Mouse (Mus musculus) E14TG2a.4 (cell line): ENCODE data around the gene Tmco4.

Experiments
- H3K27me3 ChIP-seq: 2 replicates; pipeline ENCODE4 v1.6.1; 2014; ENCODE audit warnings: low read length, control low read depth; ENCODE audit not compliant: insufficient read depth
- H3K36me3 ChIP-seq: 2 replicates; pipeline ENCODE4 v1.6.1; 2014; ENCODE audit warnings: low read length, control low read depth; ENCODE audit not compliant: insufficient read depth
- H3K4me1 ChIP-seq: replicated peaks from 2 replicates; pipeline ENCODE4 v1.6.1; 2014; ENCODE audit warnings: low read depth, low read length, control low read depth
- H3K4me3 ChIP-seq: replicated peaks from 2 replicates; pipeline ENCODE4 v1.5.1; 2014; ENCODE audit warnings: mild to moderate bottlenecking, low read length
- H3K9me3 ChIP-seq: 2 replicates; pipeline ENCODE4 v1.6.1; 2014; ENCODE audit warnings: low read length, control low read depth
- CTCF ChIP-seq: conservative IDR thresholded peaks from 2 replicates; pipeline ENCODE4 v1.5.1; 2014; ENCODE audit warnings: low read length
- NANOG ChIP-seq: IDR thresholded peaks from 2 replicates; pipeline ENCODE4 v1.6.1; 2014; ENCODE audit warnings: borderline replicate concordance, low read length, mixed read lengths
- POU5F1 ChIP-seq: IDR thresholded peaks from 2 replicates; pipeline ENCODE4 v1.6.1; 2014; ENCODE audit warnings: low read length, borderline replicate concordance

The Tmco4 gene

DNA sequence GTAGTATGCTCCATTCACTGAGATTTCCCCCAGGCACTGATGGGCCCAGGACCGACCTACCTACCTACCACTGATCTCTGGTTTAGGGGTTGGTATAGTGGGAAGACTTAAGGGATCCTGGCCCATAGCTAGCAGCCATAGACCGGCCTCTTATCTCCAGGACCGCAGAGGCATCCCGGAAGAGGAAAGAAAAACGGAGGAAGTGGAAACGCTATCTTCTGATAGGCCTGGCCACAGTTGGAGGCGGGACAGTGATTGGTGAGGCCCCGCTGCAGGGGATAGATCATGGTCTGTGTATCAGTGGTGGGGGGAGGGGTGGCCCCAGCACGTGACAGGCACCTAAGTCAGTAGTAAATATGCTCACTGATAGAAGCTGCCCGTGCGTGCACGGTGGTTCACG, 46.7 kb downstream of the Tmco4 start:
- peaks cover 4% of the 10 kb centered on the region; the same call in 1 of the 2 replicates for H3K36me3 ChIP-seq
- peaks cover 18% of the 10 kb centered on the region for H3K4me1 ChIP-seq
- H3K4me3 ChIP-seq = peak overlapping the region; percentile 21; the same call in 1 of the 2 replicates
- no peaks in the 10 kb centered on the region for H3K27me3 ChIP-seq
- no peaks in the 10 kb centered on the region for H3K9me3 ChIP-seq
- TF ChIP-seq POU5F1 (no peak), CTCF (no peak), NANOG (no peak)

DNA sequence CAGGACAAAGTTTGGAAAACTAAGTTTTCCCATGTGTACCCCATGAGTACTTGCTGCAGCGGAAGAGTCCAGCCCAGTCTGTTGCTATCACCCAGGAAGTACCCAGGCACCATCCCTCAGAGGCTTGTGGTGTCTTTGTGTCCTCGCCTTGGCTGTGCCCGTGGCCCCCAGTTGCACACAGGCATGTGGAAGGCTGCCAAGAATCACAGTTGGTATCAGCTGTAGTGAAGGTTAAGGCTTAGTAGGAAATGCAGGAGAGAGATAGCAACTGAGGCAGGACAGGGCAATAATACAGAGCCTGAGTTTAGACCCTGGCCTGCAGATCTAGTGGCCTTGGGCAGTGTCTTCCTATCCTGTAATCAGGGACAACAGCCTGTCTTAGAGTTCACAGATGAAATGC, 47.7 kb downstream of the Tmco4 start:
- Histone ChIP-seq H3K36me3 (peaks cover 4% of the 10 kb centered on the region; the same call in 1 of the 2 replicates), H3K4me1 (peaks cover 18% of the 10 kb centered on the region), H3K9me3 (no peaks in the 10 kb centered on the region), H3K27me3 (no peaks in the 10 kb centered on the region), H3K4me3 (no peak overlapping the region)
- no peak for TF ChIP-seq NANOG

DNA sequence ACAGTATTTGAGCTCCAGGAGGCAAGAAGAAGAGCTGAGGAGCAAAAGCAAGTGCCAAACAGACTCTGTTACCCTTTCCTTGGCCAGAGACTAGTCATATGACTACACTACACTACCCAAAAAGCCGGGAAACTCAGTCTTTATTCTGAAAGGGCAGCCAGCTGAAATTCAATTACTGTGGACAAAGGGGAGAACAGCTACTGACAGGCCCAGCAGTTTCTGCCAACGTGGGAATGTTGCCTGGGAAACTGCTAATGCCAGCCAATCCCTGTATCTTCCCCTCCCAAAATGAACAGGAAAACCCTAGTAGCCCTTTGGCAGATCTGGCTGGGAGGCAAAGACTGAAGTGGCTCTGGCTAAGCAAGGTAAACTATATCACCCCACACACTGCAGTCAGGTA, 51.7 kb downstream of the Tmco4 start:
- H3K4me3 ChIP-seq = no peak overlapping the region
- H3K27me3 ChIP-seq = no peaks in the 10 kb centered on the region
- peaks cover 16% of the 10 kb centered on the region for H3K4me1 ChIP-seq
- no peaks in the 10 kb centered on the region for H3K9me3 ChIP-seq
- 0 out of 2 replicates have a peak, but pooled peaks cover 4% of the 10 kb centered on the region for H3K36me3 ChIP-seq
- no peak for TF ChIP-seq POU5F1

DNA sequence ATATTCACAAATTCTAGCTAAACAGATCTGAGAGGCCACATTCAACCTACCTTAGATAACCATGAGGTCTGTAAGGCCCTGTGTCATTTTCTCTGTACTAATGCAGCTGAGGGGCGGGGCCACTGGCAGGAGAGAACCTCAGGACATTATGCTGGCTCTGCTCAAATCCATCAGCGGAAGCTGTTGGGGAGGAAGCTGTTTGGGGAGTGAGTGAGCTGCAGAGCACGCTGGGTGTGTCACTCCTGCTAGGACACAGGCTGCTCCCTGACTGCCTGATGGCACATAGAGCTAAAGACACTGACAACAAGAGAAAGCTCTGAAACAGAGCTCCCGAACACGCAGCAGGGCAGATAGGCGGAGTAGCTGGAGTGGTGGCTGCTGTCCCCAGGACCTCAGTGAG, 58.0 kb downstream of the Tmco4 start:
- Histone ChIP-seq H3K4me1 (peaks cover 33% of the 10 kb centered on the region), H3K27me3 (no peaks in the 10 kb centered on the region), H3K4me3 (no peak overlapping the region), H3K36me3 (peaks cover 5% of the 10 kb centered on the region; the same call in 1 of the 2 replicates), H3K9me3 (no peaks in the 10 kb centered on the region)
- TF ChIP-seq CTCF (no peak), NANOG (no peak), POU5F1 (no peak)

DNA sequence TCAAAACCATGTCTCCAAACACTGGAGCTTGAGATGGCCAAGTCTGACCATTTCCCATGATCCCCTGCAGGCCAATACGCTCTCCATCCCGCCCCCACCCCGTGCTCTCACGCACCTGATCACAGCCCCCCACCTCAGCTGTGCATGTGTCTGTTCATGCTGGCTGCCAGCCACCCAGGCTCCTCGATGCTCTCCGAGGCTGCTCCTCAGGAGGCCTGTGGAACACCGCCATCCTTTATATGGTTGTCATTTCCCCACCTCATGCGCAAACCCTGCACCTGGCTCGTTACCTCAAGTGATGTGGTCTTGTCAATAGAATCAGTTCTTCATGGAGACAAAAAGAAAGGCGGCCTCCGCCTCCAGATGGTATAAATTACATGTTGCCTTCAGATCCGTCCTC, 59.8 kb downstream of the Tmco4 start:
- Histone ChIP-seq H3K4me1 (peaks cover 33% of the 10 kb centered on the region), H3K36me3 (peaks cover 10% of the 10 kb centered on the region; the same call in 1 of the 2 replicates), H3K4me3 (no peak overlapping the region), H3K9me3 (peaks cover 9% of the 10 kb centered on the region), H3K27me3 (no peaks in the 10 kb centered on the region)
- no peak for TF ChIP-seq POU5F1
- no peak for TF ChIP-seq CTCF
- no peak for TF ChIP-seq NANOG

DNA sequence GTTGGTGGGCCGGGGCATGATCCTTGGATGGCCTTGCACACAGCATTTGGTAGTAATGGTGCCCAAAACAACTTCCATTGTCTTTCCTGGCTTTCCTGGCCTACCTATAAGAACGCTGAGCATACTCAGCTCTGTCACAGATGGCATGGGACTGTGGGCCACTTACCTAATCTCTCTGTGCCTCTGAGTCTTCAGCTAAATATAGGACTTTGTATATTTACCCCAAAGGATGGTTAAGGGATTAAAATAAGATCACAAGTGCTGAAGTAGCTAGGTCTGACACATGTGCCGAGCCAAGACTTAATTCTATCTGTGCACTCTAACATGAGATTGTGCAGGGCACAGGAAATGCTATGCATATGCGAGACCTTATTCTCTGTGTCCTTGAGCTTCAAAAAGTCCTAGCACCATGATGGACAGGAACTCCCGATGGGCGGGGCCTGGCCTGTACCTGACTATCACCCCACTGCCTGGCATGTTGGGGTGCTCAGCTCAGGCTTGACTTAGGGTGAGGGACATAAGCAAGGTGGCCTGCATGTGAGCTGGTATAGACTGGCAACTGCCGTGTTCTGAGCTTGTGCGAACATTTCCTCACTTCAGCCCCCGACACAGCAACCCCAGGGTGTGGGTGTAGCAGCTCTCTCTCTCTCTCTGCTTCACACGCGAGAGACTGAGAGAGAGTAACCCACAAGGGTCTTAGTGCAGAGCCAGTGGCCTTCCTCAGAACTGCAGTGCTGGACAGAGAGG, 60.7 kb downstream of the Tmco4 start:
- H3K27me3 ChIP-seq = no peaks in the 10 kb centered on the region
- H3K4me1 ChIP-seq = peaks cover 33% of the 10 kb centered on the region

DNA sequence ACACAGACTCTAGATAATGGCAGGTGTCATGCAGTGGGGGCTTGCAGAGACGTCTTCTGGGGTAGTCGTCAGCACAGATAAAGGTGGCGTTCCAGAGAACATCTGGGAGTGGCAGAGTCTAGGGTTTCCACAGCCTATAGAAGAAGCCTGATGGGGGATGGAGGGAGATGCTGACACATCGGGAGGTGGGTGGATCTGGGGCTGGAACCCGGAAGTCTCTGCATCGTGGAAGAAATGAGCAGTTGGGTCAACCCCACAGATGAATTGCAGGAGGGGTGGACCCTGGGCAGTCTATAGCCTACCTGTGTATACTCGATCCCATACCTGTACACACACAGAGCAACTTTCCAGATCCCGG, 61.3 kb downstream of the Tmco4 start:
- H3K4me3 ChIP-seq = no peak overlapping the region
- TF ChIP-seq POU5F1 (no peak), CTCF (no peak), NANOG (no peak)
- 0 out of 2 replicates have a peak, but pooled peaks cover 3% of the 10 kb centered on the region for H3K27me3 ChIP-seq
- peaks cover 32% of the 10 kb centered on the region for H3K4me1 ChIP-seq
- H3K36me3 ChIP-seq = peaks cover 10% of the 10 kb centered on the region; the same call in 1 of the 2 replicates
- H3K9me3 ChIP-seq = peaks cover 9% of the 10 kb centered on the region

More for the DNA sequence above, 60.7 kb downstream of the Tmco4 start:
- Histone ChIP-seq H3K36me3 (peaks cover 10% of the 10 kb centered on the region; the same call in 1 of the 2 replicates), H3K9me3 (peaks cover 9% of the 10 kb centered on the region), H3K4me3 (no peak overlapping the region)
- no peak for TF ChIP-seq NANOG
- no peak for TF ChIP-seq POU5F1
- no peak for TF ChIP-seq CTCF

DNA sequence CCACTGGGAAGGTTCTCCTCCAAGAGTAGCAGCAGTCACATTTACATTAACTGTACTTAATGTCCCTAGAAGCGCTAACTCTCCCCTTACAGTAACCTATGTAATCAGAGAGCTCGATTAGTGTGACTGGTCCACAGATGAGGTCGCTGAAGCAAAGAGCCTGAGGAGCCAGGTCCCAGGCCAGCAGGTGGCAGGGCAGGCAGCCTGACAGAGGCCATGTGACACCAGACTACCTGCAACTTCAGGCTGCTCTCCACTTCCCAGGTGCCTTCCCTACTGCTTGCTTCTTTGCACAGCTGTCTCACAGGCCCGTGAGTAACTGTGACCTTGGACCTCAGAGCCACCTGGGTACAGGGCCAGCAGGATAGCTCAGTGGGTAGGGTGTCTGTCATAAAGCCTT, 61.9 kb downstream of the Tmco4 start:
- H3K27me3 ChIP-seq = 0 out of 2 replicates have a peak, but pooled peaks cover 3% of the 10 kb centered on the region
- no peak for TF ChIP-seq CTCF
- TF ChIP-seq NANOG = no peak
- TF ChIP-seq POU5F1 = no peak
- H3K4me1 ChIP-seq = peaks cover 27% of the 10 kb centered on the region
- no peak overlapping the region for H3K4me3 ChIP-seq
- H3K9me3 ChIP-seq = peaks cover 9% of the 10 kb centered on the region
- H3K36me3 ChIP-seq = peaks cover 10% of the 10 kb centered on the region; the same call in 1 of the 2 replicates

DNA sequence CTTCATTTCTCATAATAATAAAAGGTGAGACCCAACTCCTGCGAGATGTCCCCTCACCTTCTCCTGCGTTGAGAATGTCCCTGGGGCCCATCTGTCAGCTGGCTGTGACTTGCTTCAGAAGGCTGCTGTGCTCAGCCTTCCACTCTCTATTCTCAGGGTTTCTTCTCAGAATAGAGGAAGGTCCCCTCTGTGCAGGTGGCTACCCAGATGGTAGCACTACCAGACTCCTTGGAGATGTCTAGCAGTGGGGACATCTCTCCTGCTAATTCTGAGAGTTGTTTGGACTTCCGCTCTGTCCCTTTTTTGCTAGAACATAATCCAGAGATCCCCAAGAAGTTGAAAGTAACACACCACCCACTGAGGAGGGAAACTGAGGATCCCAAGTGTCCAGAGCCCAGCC, 62.3 kb downstream of the Tmco4 start:
- Histone ChIP-seq H3K4me3 (no peak overlapping the region), H3K36me3 (peaks cover 9% of the 10 kb centered on the region; the same call in 1 of the 2 replicates), H3K27me3 (peaks cover 3% of the 10 kb centered on the region; the same call in 1 of the 2 replicates), H3K9me3 (peaks cover 9% of the 10 kb centered on the region), H3K4me1 (peaks cover 27% of the 10 kb centered on the region)
- no peak for TF ChIP-seq POU5F1
- no peak for TF ChIP-seq CTCF
- no peak for TF ChIP-seq NANOG
